Mouse (Mus musculus): ENCODE measurements around the gene Zbtb20.

- TF ChIP-seq CTCF (IDR thresholded peaks at IDR 0.05; ENCODE audit: low read depth) = no peak
- no peak for TF ChIP-seq EP300 (IDR thresholded peaks at IDR 0.05; ENCODE audit: low read depth)
Measured at GRCm38 (mm10) chr16:43172139-43172538, 296.5 kb downstream of the Zbtb20 start.

All from heart, postnatal 0 days (tissue).